Mouse (Mus musculus) limb, embryonic 12.5 days (tissue): ENCODE data around the gene Rnf31. TPM values are rescaled to one million over a fixed set of nuclear protein-coding genes. Genes with fewer than 3 reads are reported as not detected.

ENCODE experiments used
- ATAC-seq: fragments of 200-750 bp; cut with Nextera tagmentation; 2 replicates; pipeline ENCODE4 v1.8.0; 2017; ENCODE audit warnings: low read depth, moderate TSS enrichment; ENCODE audit not compliant: insufficient number of reproducible peaks, insufficient read depth, low FRiP score, low TSS enrichment
- H3K27ac ChIP-seq: fragments of 300-500 bp; sonication (generic); 2 replicates; pipeline ENCODE4 v1.5.1; 2016; ENCODE audit warnings: mild to moderate bottlenecking, moderate library complexity
- H3K27me3 ChIP-seq: fragments of 300-500 bp; sonication (generic); 2 replicates; pipeline ENCODE4 v1.6.1; 2016; ENCODE audit warnings: mild to moderate bottlenecking, moderate library complexity
- H3K36me3 ChIP-seq: fragments of 300-500 bp; sonication (generic); 2 replicates; pipeline ENCODE4 v1.6.1; 2016; ENCODE audit warnings: mild to moderate bottlenecking, moderate library complexity
- H3K4me1 ChIP-seq: fragments of 300-500 bp; sonication (generic); replicated peaks from 2 replicates; pipeline ENCODE4 v1.6.1; 2016
- H3K4me2 ChIP-seq: fragments of 300-500 bp; sonication (generic); 2 replicates; pipeline ENCODE4 v1.6.1; 2016; ENCODE audit warnings: mild to moderate bottlenecking, moderate library complexity
- H3K4me3 ChIP-seq: fragments of 300-500 bp; sonication (generic); replicated peaks from 2 replicates; pipeline ENCODE4 v1.5.1; 2016; ENCODE audit warnings: mild to moderate bottlenecking
- H3K9ac ChIP-seq: fragments of 300-500 bp; sonication (generic); replicated peaks from 2 replicates; pipeline ENCODE4 v1.6.1; 2016; ENCODE audit warnings: mild to moderate bottlenecking, moderate library complexity
- H3K9me3 ChIP-seq: fragments of 300-500 bp; sonication (generic); 2 replicates; pipeline ENCODE4 v1.6.1; 2016; ENCODE audit warnings: mild to moderate bottlenecking, moderate library complexity
- WGBS: fragments of 180-500 bp; shearing (Covaris S2); methylation state at CpG from one replicate; pipeline ENCODE4 v1.1.7; 2016; 5-methylcytosine and 5-hydroxymethylcytosine counted together
- polyA plus RNA-seq: library from polyadenylated mRNA; unstranded; fragments of >200 nt; fragmentation: Nextera tagmentation; extraction: Ambion mirVana; gene quantifications from 2 replicates; pipeline ENCODE4 v1.2.1, GENCODE M21; 2016

Gene Rnf31
- 19.9 and 22.4 TPM in 2 replicates for polyA plus RNA-seq

DNA sequence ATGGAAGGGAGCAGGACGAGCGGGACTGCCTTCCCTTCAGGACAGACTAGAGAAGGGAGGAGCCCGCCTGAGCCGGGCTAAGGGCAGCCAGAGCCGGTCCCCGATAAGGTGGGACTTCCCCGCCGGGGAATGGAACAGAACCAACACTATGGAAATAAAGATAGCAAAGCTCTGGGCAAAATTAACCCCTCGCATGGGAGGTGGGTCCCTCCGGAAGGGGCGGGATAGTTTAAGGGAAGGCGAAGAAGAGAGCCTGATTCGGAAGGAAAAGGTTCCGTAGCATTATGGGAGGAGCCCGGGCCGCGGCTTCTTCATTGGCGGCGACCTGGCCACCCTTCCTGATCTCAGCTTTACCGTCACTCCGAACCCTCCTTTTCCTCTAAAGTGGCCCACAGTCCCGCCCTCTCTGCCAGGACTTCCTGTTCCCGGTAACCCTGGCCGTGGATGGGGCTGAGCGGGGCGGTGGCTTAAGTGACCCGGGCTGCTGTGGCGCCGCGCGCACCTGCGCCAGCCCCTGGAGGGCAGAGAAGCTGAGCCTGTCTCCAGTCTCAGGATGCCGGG, at the start of gene Rnf31:
Rnf31 (plus strand) TSS at position 378 of the 561 bp plus-strand sequence.
- Histone ChIP-seq H3K4me3 (peak within 1 kb of the TSS; percentile 89), H3K4me1 (peaks cover 24% of the 10 kb centered on the region), H3K36me3 (peaks cover 55% of the 10 kb centered on the region), H3K27me3 (no peaks in the 10 kb centered on the region), H3K27ac (peak within 1 kb of the TSS; percentile 94), H3K9me3 (no peaks in the 10 kb centered on the region), H3K9ac (peak within 1 kb of the TSS; percentile 82), H3K4me2 (peak within 1 kb of the TSS; percentile 96)
- peak; percentile 88 for ATAC-seq
- 0% methylated on average over 33 of the region's 33 CpGs for WGBS

GRCm38 (mm10) chr14:55542268-55542667, 49.2 kb upstream of the Rnf31 start:
- no peak overlapping the region for H3K4me3 ChIP-seq

DNA sequence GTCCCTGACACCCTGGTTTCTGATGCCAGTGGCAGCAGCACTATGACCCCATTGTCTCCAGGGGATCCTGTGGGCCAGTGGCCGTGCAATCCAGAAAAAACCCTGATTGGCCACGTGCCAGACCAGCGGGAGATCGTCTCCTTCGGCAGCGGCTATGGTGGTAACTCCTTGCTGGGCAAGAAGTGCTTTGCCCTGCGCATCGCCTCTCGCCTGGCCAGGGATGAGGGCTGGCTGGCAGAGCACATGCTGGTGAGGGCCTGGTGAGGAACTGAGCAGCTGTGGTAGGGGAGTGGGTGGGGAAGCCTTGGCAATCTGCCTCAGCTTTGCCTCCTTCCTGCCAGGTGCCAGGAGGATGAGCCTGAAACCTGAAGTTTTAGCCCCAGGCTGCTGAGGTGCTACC, 47.2 kb upstream of the Rnf31 start:
- ATAC-seq: no peak
- no peaks in the 10 kb centered on the region for H3K9me3 ChIP-seq
- H3K27me3 ChIP-seq: no peaks in the 10 kb centered on the region
- no peak overlapping the region for H3K4me3 ChIP-seq
- no peak overlapping the region for H3K27ac ChIP-seq
- peaks cover 70% of the 10 kb centered on the region for H3K36me3 ChIP-seq
- H3K4me2 ChIP-seq: no peak overlapping the region
- H3K4me1 ChIP-seq: peaks cover 13% of the 10 kb centered on the region
- 88% methylated on average over 9 of the region's 9 CpGs for WGBS
- H3K9ac ChIP-seq: no peak overlapping the region

More at GRCm38 (mm10) chr14:55542268-55542667, 49.2 kb upstream of the Rnf31 start:
- 96% methylated on average over 12 of the region's 12 CpGs for WGBS
- H3K9ac ChIP-seq: no peak overlapping the region
- H3K27ac ChIP-seq: no peak overlapping the region
- H3K9me3 ChIP-seq: no peaks in the 10 kb centered on the region
- H3K36me3 ChIP-seq: peaks cover 50% of the 10 kb centered on the region
- peaks cover 13% of the 10 kb centered on the region for H3K4me1 ChIP-seq
- no peak overlapping the region for H3K4me2 ChIP-seq
- no peaks in the 10 kb centered on the region for H3K27me3 ChIP-seq
- no peak for ATAC-seq

DNA sequence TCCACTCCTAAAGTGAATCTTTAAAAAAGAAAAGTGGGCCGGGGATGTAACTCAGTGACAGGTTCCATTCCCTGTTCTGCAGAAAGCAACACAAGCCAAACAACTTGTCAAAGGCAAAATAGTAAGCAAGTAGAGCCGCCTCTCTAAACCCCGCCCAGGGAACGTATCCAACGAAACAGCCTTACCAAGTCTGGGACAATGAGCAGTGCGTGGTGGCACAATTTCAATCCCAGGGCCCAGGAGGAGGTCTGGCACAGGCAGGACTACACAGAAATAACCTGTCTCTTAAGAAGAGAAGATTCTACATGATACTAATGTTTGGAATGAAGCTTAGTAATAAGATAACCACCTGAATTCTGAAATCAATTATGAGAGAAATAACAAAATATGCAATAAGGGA, 41.3 kb upstream of the Rnf31 start:
- ATAC-seq: no peak
- peaks cover 55% of the 10 kb centered on the region for H3K36me3 ChIP-seq
- no peak overlapping the region for H3K27ac ChIP-seq
- no peak overlapping the region for H3K4me2 ChIP-seq
- H3K4me1 ChIP-seq: no peaks in the 10 kb centered on the region
- no peaks in the 10 kb centered on the region for H3K9me3 ChIP-seq
- 87% methylated on average over 6 of the region's 6 CpGs for WGBS
- no peaks in the 10 kb centered on the region for H3K27me3 ChIP-seq
- no peak overlapping the region for H3K4me3 ChIP-seq
- no peak overlapping the region for H3K9ac ChIP-seq

GRCm38 (mm10) chr14:55551347-55551746, 40.2 kb upstream of the Rnf31 start:
- Histone ChIP-seq H3K9ac (no peak overlapping the region), H3K4me1 (no peaks in the 10 kb centered on the region), H3K9me3 (no peaks in the 10 kb centered on the region), H3K36me3 (peaks cover 44% of the 10 kb centered on the region), H3K4me3 (no peak overlapping the region), H3K4me2 (no peak overlapping the region), H3K27me3 (no peaks in the 10 kb centered on the region), H3K27ac (no peak overlapping the region)
- no peak for ATAC-seq
- 74% methylated on average over 5 of the region's 5 CpGs for WGBS

- Histone ChIP-seq H3K27ac (no peak overlapping the region), H3K27me3 (no peaks in the 10 kb centered on the region), H3K36me3 (peaks cover 40% of the 10 kb centered on the region), H3K4me3 (no peak overlapping the region), H3K9me3 (no peaks in the 10 kb centered on the region), H3K4me2 (no peak overlapping the region), H3K9ac (no peak overlapping the region), H3K4me1 (no peaks in the 10 kb centered on the region)
- no peak for ATAC-seq
- WGBS: 93% methylated on average over 8 of the region's 8 CpGs
Measured at GRCm38 (mm10) chr14:55551794-55552193, 39.7 kb upstream of the Rnf31 start.

DNA sequence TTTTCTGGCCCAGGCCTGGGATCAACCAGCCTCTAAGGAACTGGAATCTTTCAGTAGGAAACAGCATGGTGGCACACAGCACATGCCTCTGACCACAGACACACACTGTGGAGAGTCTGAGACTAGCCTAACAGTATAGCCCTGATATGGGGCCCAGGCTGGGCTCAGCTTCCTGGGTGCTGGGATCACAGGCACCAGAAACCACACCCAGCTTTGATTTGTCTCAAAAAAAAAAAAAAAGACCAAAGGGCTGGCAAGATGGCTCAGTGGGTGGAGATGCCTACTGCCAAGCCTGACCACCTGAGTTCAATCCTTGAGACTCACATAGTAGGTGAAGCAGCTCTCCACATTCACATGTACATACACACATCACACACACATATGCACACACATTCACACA, 36.9 kb upstream of the Rnf31 start:
- Histone ChIP-seq H3K36me3 (peaks cover 12% of the 10 kb centered on the region), H3K9ac (no peak overlapping the region), H3K4me1 (no peaks in the 10 kb centered on the region), H3K27ac (no peak overlapping the region), H3K27me3 (no peaks in the 10 kb centered on the region), H3K4me3 (no peak overlapping the region), H3K9me3 (no peaks in the 10 kb centered on the region), H3K4me2 (no peak overlapping the region)
- no peak for ATAC-seq

DNA sequence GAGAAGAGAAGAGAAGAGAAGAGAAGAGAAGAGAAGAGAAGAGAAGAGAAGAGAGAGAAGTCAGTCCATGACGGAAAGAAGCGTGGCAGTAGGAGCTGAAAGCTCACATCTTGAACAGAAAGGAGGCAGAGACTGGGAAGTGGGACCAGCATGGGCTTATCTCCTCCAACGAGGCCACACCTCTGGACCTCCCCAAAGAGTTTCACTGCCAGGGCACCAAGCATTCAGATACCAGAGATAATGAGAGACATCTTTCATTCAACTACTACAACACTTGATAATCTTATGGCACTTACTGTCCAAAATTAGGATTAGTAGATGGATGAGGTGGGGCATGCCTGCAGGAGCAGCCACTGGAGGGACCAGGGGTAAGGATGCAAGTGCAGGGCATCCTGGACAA, 35.7 kb upstream of the Rnf31 start:
- Histone ChIP-seq H3K4me2 (no peak overlapping the region), H3K4me1 (no peaks in the 10 kb centered on the region), H3K27ac (no peak overlapping the region), H3K4me3 (no peak overlapping the region), H3K27me3 (no peaks in the 10 kb centered on the region), H3K9ac (no peak overlapping the region), H3K36me3 (0 out of 2 replicates have a peak, but pooled peaks cover under 1% of the 10 kb centered on the region), H3K9me3 (no peaks in the 10 kb centered on the region)
- no peak for ATAC-seq
- WGBS: 83% methylated on average over 3 of the region's 3 CpGs

GRCm38 (mm10) chr14:55557003-55557402, 34.5 kb upstream of the Rnf31 start:
- ATAC-seq: no peak
- Histone ChIP-seq H3K27ac (no peak overlapping the region), H3K9me3 (no peaks in the 10 kb centered on the region), H3K36me3 (no peaks in the 10 kb centered on the region), H3K4me1 (peaks cover 11% of the 10 kb centered on the region), H3K4me3 (no peak overlapping the region), H3K9ac (no peak overlapping the region), H3K27me3 (no peaks in the 10 kb centered on the region), H3K4me2 (no peak overlapping the region)
- 27% methylated on average over 5 of the region's 5 CpGs for WGBS

- no peak overlapping the region for H3K4me3 ChIP-seq
- H3K9ac ChIP-seq: no peak overlapping the region
- H3K9me3 ChIP-seq: no peaks in the 10 kb centered on the region
- H3K36me3 ChIP-seq: no peaks in the 10 kb centered on the region
- no peak overlapping the region for H3K4me2 ChIP-seq
- no peaks in the 10 kb centered on the region for H3K27me3 ChIP-seq
- H3K27ac ChIP-seq: no peak overlapping the region
- H3K4me1 ChIP-seq: peaks cover 14% of the 10 kb centered on the region
- no peak for ATAC-seq
- WGBS: 84% methylated on average over 3 of the region's 3 CpGs
Measured at GRCm38 (mm10) chr14:55557587-55557986, 33.9 kb upstream of the Rnf31 start.

GRCm38 (mm10) chr14:55558740-55559448, 32.6 kb upstream of the Rnf31 start:
- no peak overlapping the region; the same call in 1 of the 2 replicates for H3K9ac ChIP-seq
- peak overlapping the region; percentile 86 for H3K4me2 ChIP-seq
- H3K27me3 ChIP-seq: no peaks in the 10 kb centered on the region
- H3K27ac ChIP-seq: no peak overlapping the region; the same call in 1 of the 2 replicates
- 55% methylated on average over 6 of the region's 6 CpGs for WGBS
- peaks cover 9% of the 10 kb centered on the region for H3K36me3 ChIP-seq
- H3K9me3 ChIP-seq: no peaks in the 10 kb centered on the region
- peaks cover 14% of the 10 kb centered on the region for H3K4me1 ChIP-seq
- H3K4me3 ChIP-seq: peak overlapping the region; percentile 64
- no peak for ATAC-seq
